Mouse (Mus musculus) embryonic facial prominence, embryonic 11.5 days (tissue): ENCODE data around the gene Nckap5. TPM values are rescaled to one million over a fixed set of nuclear protein-coding genes. Genes with fewer than 3 reads are reported as not detected.

Experiments
- ATAC-seq: fragments of 200-750 bp; cut with Nextera tagmentation; replicated peaks from 2 replicates; pipeline ENCODE4 v1.8.0; 2017; ENCODE audit warnings: low read depth; ENCODE audit not compliant: insufficient number of reproducible peaks, low FRiP score, low TSS enrichment
- DNase-seq: peaks from one replicate; pipeline ENCODE4 v3.0.0-alpha.2; 2015; ENCODE audit warnings: low spot score
- H3K27ac ChIP-seq: fragments of 300-500 bp; sonication (generic); replicated peaks from 2 replicates; pipeline ENCODE4 v1.5.1; 2014; ENCODE audit warnings: mild to moderate bottlenecking, low read depth, low read length, control low read depth
- H3K27me3 ChIP-seq: fragments of 300-500 bp; sonication (generic); 2 replicates; pipeline ENCODE4 v1.6.1; 2014; ENCODE audit warnings: mild to moderate bottlenecking, low read length, moderate library complexity, mixed read lengths; ENCODE audit not compliant: control insufficient read depth, insufficient read depth
- H3K36me3 ChIP-seq: fragments of 300-500 bp; sonication (generic); replicated peaks from 2 replicates; pipeline ENCODE4 v1.6.1; 2014; ENCODE audit warnings: low read depth, mild to moderate bottlenecking, low read length, moderate library complexity, mixed read lengths; ENCODE audit not compliant: control insufficient read depth, insufficient read depth
- H3K4me1 ChIP-seq: fragments of 300-500 bp; sonication (generic); 2 replicates; pipeline ENCODE4 v1.6.1; 2014; ENCODE audit warnings: low read length, mixed read lengths; ENCODE audit not compliant: control insufficient read depth, insufficient read depth
- H3K4me2 ChIP-seq: fragments of 300-500 bp; sonication (generic); 2 replicates; pipeline ENCODE4 v1.6.1; 2014; ENCODE audit warnings: low read depth, mild to moderate bottlenecking, control low read depth, low read length, moderate library complexity
- H3K4me3 ChIP-seq: fragments of 300-500 bp; sonication (generic); 2 replicates; pipeline ENCODE4 v1.5.1; 2014; ENCODE audit warnings: low read depth, low read length, control low read depth
- H3K9ac ChIP-seq: fragments of 300-500 bp; sonication (generic); replicated peaks from 2 replicates; pipeline ENCODE4 v1.6.1; 2014; ENCODE audit warnings: mild to moderate bottlenecking, control low read depth, low read length
- H3K9me3 ChIP-seq: fragments of 300-500 bp; sonication (generic); replicated peaks from 2 replicates; pipeline ENCODE4 v1.6.1; 2016; ENCODE audit warnings: mild to moderate bottlenecking, low read length, inconsistent platforms, mixed read lengths; ENCODE audit not compliant: control insufficient read depth
- WGBS: fragments of 180-500 bp; shearing (Covaris S2); extraction: QIAGEN DNeasy Blood & Tissue Kit; methylation state at CpG from one replicate; pipeline ENCODE4 v1.1.7; 2014; 5-methylcytosine and 5-hydroxymethylcytosine counted together
- polyA plus RNA-seq: library from polyadenylated mRNA; unstranded; fragments of >200 nt; fragmentation: Nextera tagmentation; extraction: Ambion mirVana; gene quantifications from 2 replicates; pipeline ENCODE4 v1.2.1, GENCODE M21; 2014

Nckap5 gene
- polyA plus RNA-seq, 1 experiment from 2014 or later: 5.7 TPM

- H3K4me2 ChIP-seq: no peak overlapping the region
- WGBS: 81% methylated on average over 4 of the region's 4 CpGs
- no peak for ATAC-seq
- no peaks in the 10 kb centered on the region for H3K4me1 ChIP-seq
- no peaks in the 10 kb centered on the region for H3K36me3 ChIP-seq
- H3K27me3 ChIP-seq: no peaks in the 10 kb centered on the region
- H3K9me3 ChIP-seq: no peaks in the 10 kb centered on the region
- DNase-seq: peak; percentile 11
- no peak overlapping the region for H3K27ac ChIP-seq
- no peak overlapping the region for H3K4me3 ChIP-seq
- no peak overlapping the region for H3K9ac ChIP-seq
These were observed 398.3 kb downstream of the Nckap5 start for GRCm38 (mm10) chr1:126432285-126432684.

GRCm38 (mm10) chr1:126431594-126431993 is 399.0 kb downstream of the Nckap5 start:
- Histone ChIP-seq H3K9me3 (no peaks in the 10 kb centered on the region), H3K27me3 (no peaks in the 10 kb centered on the region), H3K36me3 (no peaks in the 10 kb centered on the region), H3K9ac (no peak overlapping the region), H3K27ac (no peak overlapping the region), H3K4me3 (no peak overlapping the region), H3K4me1 (no peaks in the 10 kb centered on the region), H3K4me2 (no peak overlapping the region)
- 26% methylated on average over 5 of the region's 5 CpGs for WGBS
- peak; percentile 84 for DNase-seq
- ATAC-seq: peak; percentile 73

GRCm38 (mm10) chr1:126411426-126411825 is 419.2 kb downstream of the Nckap5 start:
- Histone ChIP-seq H3K9me3 (no peaks in the 10 kb centered on the region), H3K27me3 (no peaks in the 10 kb centered on the region), H3K9ac (no peak overlapping the region), H3K27ac (no peak overlapping the region), H3K4me1 (no peaks in the 10 kb centered on the region), H3K4me3 (no peak overlapping the region), H3K4me2 (no peak overlapping the region), H3K36me3 (no peaks in the 10 kb centered on the region)
- WGBS: 78% methylated on average over 5 of the region's 5 CpGs
- ATAC-seq (no peak), DNase-seq (no peak)

- Histone ChIP-seq H3K27ac (no peak overlapping the region), H3K4me2 (no peak overlapping the region), H3K27me3 (no peaks in the 10 kb centered on the region), H3K9ac (no peak overlapping the region), H3K4me3 (no peak overlapping the region), H3K4me1 (no peaks in the 10 kb centered on the region), H3K9me3 (no peaks in the 10 kb centered on the region), H3K36me3 (no peaks in the 10 kb centered on the region)
- DNase-seq: peak; percentile 69
- 25% methylated on average over 4 of the region's 4 CpGs for WGBS
- ATAC-seq: no peak
These were observed 422.7 kb downstream of the Nckap5 start for GRCm38 (mm10) chr1:126407886-126408285.

GRCm38 (mm10) chr1:126405543-126405942 is 425.1 kb downstream of the Nckap5 start:
- no peak overlapping the region for H3K9ac ChIP-seq
- no peak overlapping the region for H3K4me3 ChIP-seq
- no peaks in the 10 kb centered on the region for H3K27me3 ChIP-seq
- DNase-seq (no peak), ATAC-seq (no peak)
- H3K9me3 ChIP-seq: no peaks in the 10 kb centered on the region
- H3K4me1 ChIP-seq: no peaks in the 10 kb centered on the region
- H3K27ac ChIP-seq: no peak overlapping the region
- WGBS: 73% methylated on average over 2 of the region's 2 CpGs
- no peak overlapping the region for H3K4me2 ChIP-seq
- no peaks in the 10 kb centered on the region for H3K36me3 ChIP-seq

- no peak overlapping the region for H3K9ac ChIP-seq
- H3K4me3 ChIP-seq: no peak overlapping the region
- H3K4me2 ChIP-seq: no peak overlapping the region
- no peaks in the 10 kb centered on the region for H3K36me3 ChIP-seq
- H3K9me3 ChIP-seq: no peaks in the 10 kb centered on the region
- no peak overlapping the region for H3K27ac ChIP-seq
- no peak for DNase-seq
- no peak for ATAC-seq
- H3K4me1 ChIP-seq: no peaks in the 10 kb centered on the region
- H3K27me3 ChIP-seq: no peaks in the 10 kb centered on the region
These were observed 426.6 kb downstream of the Nckap5 start for GRCm38 (mm10) chr1:126403970-126404369.

- ATAC-seq: no peak
- Histone ChIP-seq H3K4me3 (no peak overlapping the region), H3K27ac (no peak overlapping the region), H3K9me3 (no peaks in the 10 kb centered on the region), H3K4me1 (no peaks in the 10 kb centered on the region), H3K36me3 (no peaks in the 10 kb centered on the region), H3K4me2 (no peak overlapping the region), H3K27me3 (no peaks in the 10 kb centered on the region), H3K9ac (no peak overlapping the region)
- no peak for DNase-seq
- WGBS: 66% methylated on average over 4 of the region's 4 CpGs
These were observed 439.4 kb downstream of the Nckap5 start for GRCm38 (mm10) chr1:126391204-126391603.

GRCm38 (mm10) chr1:126377339-126377980 is 453.1 kb downstream of the Nckap5 start:
- no peak overlapping the region for H3K9ac ChIP-seq
- no peaks in the 10 kb centered on the region for H3K36me3 ChIP-seq
- no peak overlapping the region for H3K4me3 ChIP-seq
- WGBS: 65% methylated on average over 9 of the region's 9 CpGs
- no peak overlapping the region for H3K4me2 ChIP-seq
- no peak overlapping the region for H3K27ac ChIP-seq
- no peaks in the 10 kb centered on the region for H3K4me1 ChIP-seq
- ATAC-seq (no peak), DNase-seq (no peak)
- H3K27me3 ChIP-seq: no peaks in the 10 kb centered on the region
- no peaks in the 10 kb centered on the region for H3K9me3 ChIP-seq
